Mouse (Mus musculus) ES-Bruce4 (cell line): Measurements from ENCODE around the gene P2ry14. TPM values are rescaled to one million over a fixed set of nuclear protein-coding genes. Genes with fewer than 3 reads are reported as not detected.

Experiments
- H3K27ac ChIP-seq: 2 replicates; pipeline ENCODE4 v1.5.1; 2012; ENCODE audit warnings: low read length, inconsistent platforms; ENCODE audit not compliant: insufficient read depth
- H3K27me3 ChIP-seq: 2 replicates; pipeline ENCODE4 v1.6.1; 2012; ENCODE audit warnings: mild to moderate bottlenecking, low read length, inconsistent platforms; ENCODE audit not compliant: control insufficient read depth, poor library complexity, insufficient read depth, severe bottlenecking
- H3K36me3 ChIP-seq: 2 replicates; pipeline ENCODE4 v1.6.1; 2012; ENCODE audit warnings: inconsistent platforms, mild to moderate bottlenecking, low read length, moderate library complexity; ENCODE audit not compliant: control insufficient read depth, poor library complexity, insufficient read depth, severe bottlenecking
- H3K4me1 ChIP-seq: one replicate; pipeline ENCODE4 v1.8.1; 2011; ENCODE audit warnings: low read length; ENCODE audit not compliant: control insufficient read depth, insufficient read depth
- H3K4me3 ChIP-seq: 2 replicates; pipeline ENCODE4 v1.5.1; 2011; ENCODE audit warnings: low read depth, mild to moderate bottlenecking, low read length
- H3K9ac ChIP-seq: 2 replicates; pipeline ENCODE4 v1.6.1; 2012; ENCODE audit warnings: low read depth, mild to moderate bottlenecking, inconsistent platforms; ENCODE audit not compliant: poor library complexity, severe bottlenecking
- H3K9me3 ChIP-seq: replicated peaks from 2 replicates; pipeline ENCODE4 v1.6.1; 2012; ENCODE audit warnings: mild to moderate bottlenecking, low read length, inconsistent platforms; ENCODE audit not compliant: control insufficient read depth, poor library complexity, insufficient read depth, severe bottlenecking
- CTCF ChIP-seq: IDR thresholded peaks from one replicate; pipeline ENCODE4 v1.8.1; 2011; ENCODE audit warnings: low read depth, low read length
- EP300 ChIP-seq: IDR thresholded peaks from 2 replicates; pipeline ENCODE4 v1.6.1; 2011; ENCODE audit warnings: low read depth, low read length; ENCODE audit not compliant: insufficient read depth
- POLR2A ChIP-seq: IDR thresholded peaks from one replicate; pipeline ENCODE4 v1.8.1; 2011; ENCODE audit warnings: low read length; ENCODE audit not compliant: insufficient read depth
- polyA plus RNA-seq: library from polyadenylated mRNA; stranded (reverse); fragments of >200 nt; gene quantifications from 2 replicates; pipeline ENCODE4 v1.2.4, GENCODE M21; 2011; ENCODE audit warnings: low read depth; ENCODE audit not compliant: missing spikeins, insufficient read depth, insufficient read length

The P2ry14 gene
- polyA plus RNA-seq, 1 experiment = 0.70 TPM

- Histone ChIP-seq H3K4me3 (no peak overlapping the region), H3K9me3 (no peaks in the 10 kb centered on the region), H3K27me3 (no peaks in the 10 kb centered on the region), H3K36me3 (no peaks in the 10 kb centered on the region), H3K4me1 (no peaks in the 10 kb centered on the region), H3K9ac (no peak overlapping the region), H3K27ac (no peak overlapping the region)
- TF ChIP-seq CTCF (no peak), POLR2A (no peak), EP300 (no peak)
Observed at GRCm38 (mm10) chr3:59107439-59107838, 46.0 kb downstream of the P2ry14 start.

GRCm38 (mm10) chr3:59104462-59104861 is 49.0 kb downstream of the P2ry14 start:
- H3K9me3 ChIP-seq = no peaks in the 10 kb centered on the region
- no peak overlapping the region for H3K9ac ChIP-seq
- H3K4me3 ChIP-seq = no peak overlapping the region
- H3K4me1 ChIP-seq = no peaks in the 10 kb centered on the region
- no peaks in the 10 kb centered on the region for H3K36me3 ChIP-seq
- H3K27me3 ChIP-seq = no peaks in the 10 kb centered on the region
- TF ChIP-seq CTCF = no peak
- no peak for TF ChIP-seq EP300
- TF ChIP-seq POLR2A = no peak
- no peak overlapping the region for H3K27ac ChIP-seq

GRCm38 (mm10) chr3:59102146-59102545 is 51.3 kb downstream of the P2ry14 start:
- H3K4me3 ChIP-seq = no peak overlapping the region

DNA sequence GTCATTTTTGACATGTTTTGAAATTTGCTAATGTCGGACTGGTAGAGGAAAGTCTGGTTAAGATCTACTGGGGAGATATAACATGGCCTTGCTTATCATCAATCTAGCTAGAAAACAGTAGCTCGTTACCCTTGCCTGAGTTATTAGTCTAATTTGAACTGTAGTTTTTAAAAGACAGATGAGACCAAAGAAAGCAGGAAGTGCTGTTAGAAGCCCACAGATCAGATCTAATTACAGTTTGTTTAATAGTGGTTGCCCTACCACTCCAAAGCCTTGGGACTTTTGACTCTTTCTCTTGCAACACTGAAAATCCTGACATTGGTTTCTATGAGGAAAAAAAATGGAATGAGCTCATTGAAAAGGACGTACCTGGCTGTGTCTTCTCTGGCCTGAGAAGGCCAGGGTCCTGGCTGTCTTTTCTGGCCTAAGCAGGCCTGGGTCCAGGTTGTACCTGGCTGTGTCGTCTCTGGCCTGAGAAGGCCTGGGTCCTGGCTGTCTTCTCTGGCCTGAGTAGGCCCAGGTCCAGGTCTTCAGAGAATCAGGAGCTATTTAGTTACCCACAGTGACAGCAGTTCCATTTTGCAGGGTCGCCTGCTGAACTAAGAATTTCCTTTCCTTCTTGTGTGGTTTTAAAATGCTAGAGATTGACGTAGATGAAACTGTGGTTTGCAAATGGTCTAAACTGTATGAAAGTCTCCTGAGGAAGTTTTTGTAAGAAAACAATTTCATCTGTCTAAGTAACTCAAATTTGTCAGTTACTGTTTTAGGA is 52.0 kb downstream of the P2ry14 start, which contains the start of gene Gpr171:
Gene Gpr171, minus strand, starts transcription at position 604 of the 769 bp plus-strand sequence.
- TF ChIP-seq POLR2A (no peak), CTCF (no peak), EP300 (no peak)

More at GRCm38 (mm10) chr3:59102146-59102545, 51.3 kb downstream of the P2ry14 start:
- H3K36me3 ChIP-seq = no peaks in the 10 kb centered on the region
- no peaks in the 10 kb centered on the region for H3K9me3 ChIP-seq
- H3K27me3 ChIP-seq = no peaks in the 10 kb centered on the region
- no peak overlapping the region for H3K27ac ChIP-seq
- no peaks in the 10 kb centered on the region for H3K4me1 ChIP-seq
- no peak overlapping the region for H3K9ac ChIP-seq
- TF ChIP-seq CTCF = no peak
- no peak for TF ChIP-seq POLR2A
- TF ChIP-seq EP300 = no peak

DNA sequence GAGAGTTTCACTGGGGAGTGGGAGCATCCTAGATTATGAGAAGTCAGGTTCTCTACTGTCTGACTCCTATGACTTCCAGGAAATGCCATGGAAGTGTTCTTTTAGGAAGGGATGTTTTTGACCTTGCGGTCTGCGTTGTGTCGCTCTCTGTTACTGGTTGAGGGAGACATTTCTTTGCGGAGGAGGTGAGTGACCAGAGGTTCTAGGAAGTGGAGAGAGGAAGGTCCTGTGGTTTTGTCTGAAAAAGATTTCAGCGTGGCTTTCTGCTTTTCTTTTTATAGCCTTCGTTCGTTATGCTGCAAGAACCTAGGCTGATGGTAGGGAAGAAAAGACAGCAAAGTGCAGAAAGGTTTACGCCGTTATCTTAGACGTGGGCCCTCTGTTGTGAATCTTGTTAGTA is 54.9 kb downstream of the P2ry14 start:
- Histone ChIP-seq H3K9me3 (no peaks in the 10 kb centered on the region), H3K9ac (no peak overlapping the region), H3K4me1 (no peaks in the 10 kb centered on the region), H3K27ac (no peak overlapping the region), H3K4me3 (no peak overlapping the region), H3K36me3 (no peaks in the 10 kb centered on the region), H3K27me3 (no peaks in the 10 kb centered on the region)
- no peak for TF ChIP-seq CTCF
- TF ChIP-seq POLR2A = no peak
- no peak for TF ChIP-seq EP300

More for the DNA sequence above, 52.0 kb downstream of the P2ry14 start, which contains the start of gene Gpr171:
- no peak within 1 kb of the TSS for H3K9ac ChIP-seq
- no peak within 1 kb of the TSS for H3K4me3 ChIP-seq
- H3K27me3 ChIP-seq = no peaks in the 10 kb centered on the region
- no peaks in the 10 kb centered on the region for H3K4me1 ChIP-seq
- H3K9me3 ChIP-seq = no peaks in the 10 kb centered on the region
- H3K36me3 ChIP-seq = no peaks in the 10 kb centered on the region
- no peak within 1 kb of the TSS for H3K27ac ChIP-seq

GRCm38 (mm10) chr3:59097421-59097820 is 56.0 kb downstream of the P2ry14 start:
- H3K9ac ChIP-seq = no peak overlapping the region
- H3K27ac ChIP-seq = no peak overlapping the region
- H3K9me3 ChIP-seq = no peaks in the 10 kb centered on the region
- H3K36me3 ChIP-seq = no peaks in the 10 kb centered on the region
- H3K27me3 ChIP-seq = no peaks in the 10 kb centered on the region
- H3K4me3 ChIP-seq = no peak overlapping the region
- TF ChIP-seq CTCF = no peak
- no peak for TF ChIP-seq POLR2A
- TF ChIP-seq EP300 = no peak
- no peaks in the 10 kb centered on the region for H3K4me1 ChIP-seq
